Mouse (Mus musculus) cerebellum, adult 2 months (tissue): ENCODE measurements around the gene Fam122a.

Experiments used
- CTCF ChIP-seq: fragments of 200-500 bp; IDR thresholded peaks from 2 replicates; pipeline ENCODE4 v1.5.1; 2011; ENCODE audit warnings: low read depth, mild to moderate bottlenecking, control low read depth, low read length, moderate library complexity, borderline replicate concordance; ENCODE audit not compliant: insufficient read depth
- POLR2A ChIP-seq: fragments of 200-500 bp; IDR thresholded peaks from 2 replicates; pipeline ENCODE4 v1.6.1; 2011; ENCODE audit warnings: low read length, control low read depth, borderline replicate concordance; ENCODE audit not compliant: insufficient read depth

DNA sequence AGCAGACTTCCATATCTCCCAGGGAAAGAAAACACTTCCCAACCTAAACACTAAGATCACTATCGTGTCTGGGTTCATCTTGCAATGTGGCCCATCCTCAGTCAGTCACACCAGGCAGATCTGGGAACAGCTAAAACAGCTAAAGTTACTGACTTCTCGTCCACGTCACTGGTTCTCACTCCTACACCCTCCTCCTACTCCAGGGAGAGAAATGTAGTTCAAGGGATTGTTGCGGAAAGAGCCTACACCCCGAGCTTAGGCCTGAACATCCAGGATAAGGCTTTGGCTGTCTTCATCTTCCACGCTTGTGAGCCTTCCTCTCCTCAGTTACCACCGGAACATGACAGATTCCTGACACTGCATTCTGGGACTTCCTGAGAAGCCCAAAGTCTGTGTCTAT, 34.8 kb upstream of the Fam122a start:
- no peak for TF ChIP-seq POLR2A
- TF ChIP-seq CTCF = no peak
